Mouse (Mus musculus): ENCODE data around the gene Cstf1.

The Cstf1 gene

DNA sequence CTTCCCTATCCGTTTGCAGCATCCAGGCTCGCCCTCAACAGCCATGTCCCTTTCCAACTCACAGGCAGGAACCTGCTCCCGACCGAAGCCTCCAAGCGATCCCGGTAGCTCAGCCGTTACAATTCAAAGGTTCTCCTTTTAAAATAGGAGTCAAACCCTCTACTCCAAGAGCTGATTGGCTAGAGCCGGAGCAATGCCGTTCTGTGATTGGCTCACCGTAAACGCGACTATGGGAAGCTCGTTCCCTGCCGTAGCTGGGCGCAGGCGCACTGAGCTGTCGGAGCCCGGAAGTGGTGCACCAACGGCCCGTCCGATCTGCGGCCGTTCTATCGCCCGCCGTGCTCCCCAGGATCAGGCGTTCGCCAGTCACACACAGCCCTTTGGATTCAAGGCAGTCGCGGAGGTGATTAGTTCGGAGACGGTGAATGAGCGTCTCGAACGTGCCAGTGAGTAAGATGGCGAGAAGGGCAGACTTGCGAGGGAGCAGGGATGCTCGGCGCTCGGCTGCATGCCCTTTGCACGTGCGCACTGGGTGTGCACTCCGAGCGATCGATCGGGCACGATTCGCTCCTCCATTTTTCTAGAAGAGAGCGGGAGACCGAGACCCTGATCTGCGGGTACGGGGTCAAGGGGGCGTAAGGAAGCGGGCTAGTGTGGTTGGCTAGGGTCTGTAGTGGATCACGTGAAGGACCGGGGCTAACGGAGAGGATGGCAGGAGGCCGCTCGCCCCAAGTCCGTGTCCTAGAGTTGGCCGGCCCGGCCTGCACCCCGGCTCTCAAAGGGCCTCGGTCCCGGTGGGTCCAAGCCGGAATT is at the start of gene Cstf1, which contains the start of gene Aurka:
TSS of gene Cstf1 (plus strand) at position 271 of the 813 bp plus-strand sequence.
TSS of gene Aurka (minus strand) at position 125 of the 813 bp plus-strand sequence.
- peak; percentile 95 to 96 for DNase-seq

DNA sequence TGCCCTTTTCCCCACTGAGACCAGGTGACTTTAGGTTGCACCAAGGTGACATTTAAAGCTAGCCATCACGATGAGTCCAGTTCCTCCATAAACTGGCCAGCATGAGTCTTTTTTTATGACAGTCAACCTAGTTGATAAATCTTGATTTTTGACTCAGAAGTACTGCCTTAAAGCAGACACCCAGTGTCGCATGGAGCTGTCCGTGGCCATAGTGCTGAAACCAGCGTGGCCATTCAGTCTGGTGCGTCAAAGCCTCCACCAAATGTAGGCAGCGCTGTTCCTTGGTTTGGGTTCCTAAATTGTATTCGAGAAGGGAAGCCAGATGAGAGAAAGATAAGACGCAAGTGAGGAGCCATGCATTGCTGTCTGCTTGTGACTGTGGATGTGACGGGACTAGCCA is 49.6 kb upstream of the Cstf1 start:
- DNase-seq = peak in 1 of 2 experiments; percentile 42

DNA sequence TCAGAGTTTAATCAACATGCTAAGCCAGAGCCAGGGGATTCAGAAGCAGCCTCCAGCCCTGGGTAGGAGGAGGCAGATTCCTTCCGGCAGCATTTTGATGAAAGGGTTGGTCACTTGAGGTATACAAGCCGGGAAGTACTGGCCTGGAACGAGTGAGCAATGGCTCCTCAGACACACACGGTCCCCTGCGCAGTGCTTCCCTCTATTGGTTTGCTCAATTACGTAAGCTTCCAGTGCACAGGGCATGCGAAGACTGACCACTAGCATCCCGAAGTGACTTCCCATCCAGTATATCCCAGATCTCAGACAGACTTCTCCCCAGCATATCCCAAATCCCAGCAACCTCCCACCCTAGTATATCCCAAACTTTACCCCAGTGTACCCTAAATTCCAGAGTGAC is 42.2 kb upstream of the Cstf1 start:
- DNase-seq = no peak

DNA sequence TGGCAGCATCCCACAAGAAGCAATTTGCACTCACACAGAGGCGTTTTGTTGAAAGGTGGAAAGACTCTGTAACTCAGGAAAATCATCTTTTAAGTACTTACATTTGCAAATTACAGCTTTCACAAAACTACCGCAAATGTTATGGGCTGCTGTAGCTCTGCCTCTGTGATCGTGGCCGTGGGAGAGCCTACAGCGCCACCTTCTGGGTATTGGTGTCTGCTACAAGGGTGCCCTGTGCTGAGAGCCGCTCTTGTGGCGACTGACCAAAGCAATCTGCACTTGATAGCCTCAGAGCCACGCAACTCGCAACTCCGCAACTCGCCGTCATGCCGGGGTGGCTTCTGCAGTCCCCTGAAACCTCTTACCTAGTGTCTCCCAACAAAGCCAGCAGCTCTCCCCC is 41.3 kb upstream of the Cstf1 start:
- DNase-seq = peak in 1 of 2 experiments; percentile 44

GRCm38 (mm10) chr2:172338206-172338942 is 32.1 kb upstream of the Cstf1 start:
- DNase-seq = no peak

DNA sequence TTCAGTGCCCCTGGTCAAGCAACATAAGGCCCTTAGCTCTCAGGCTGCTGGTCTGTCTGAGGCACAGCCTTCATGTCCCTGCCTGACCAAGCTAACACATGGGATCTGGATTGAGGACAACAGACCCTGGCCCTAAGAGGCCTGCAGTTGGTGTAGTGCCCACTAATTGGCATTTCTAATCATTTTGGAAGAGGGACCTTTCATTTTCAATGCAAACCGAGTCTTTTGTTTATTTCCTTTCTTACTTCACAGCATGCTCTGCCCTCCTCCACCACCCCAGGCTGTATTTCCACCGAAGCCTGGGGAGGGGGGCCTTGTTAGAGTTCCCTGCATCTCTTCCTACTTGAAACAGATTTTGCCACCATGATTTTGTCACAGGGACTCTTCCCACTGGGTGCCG is 29.5 kb upstream of the Cstf1 start:
- no peak for DNase-seq

DNA sequence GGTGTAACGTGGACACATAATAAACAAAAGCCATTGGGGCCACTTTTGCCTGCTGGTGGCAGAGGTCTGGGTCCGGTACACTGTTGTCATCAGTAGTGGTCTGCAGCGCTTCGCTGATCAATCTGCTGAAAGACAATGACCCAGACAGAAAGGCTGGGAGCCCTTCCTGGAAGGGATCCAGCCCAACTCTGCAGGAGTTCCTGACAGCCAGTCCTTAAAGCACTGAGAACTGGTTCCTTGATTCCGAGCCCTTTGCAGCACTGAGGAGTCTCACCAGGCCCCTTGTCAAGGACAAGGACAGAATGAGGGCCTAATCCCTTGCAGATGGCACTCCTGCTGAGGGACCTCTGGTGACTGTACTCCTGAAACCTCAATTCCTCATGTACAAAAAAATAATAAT is 28.9 kb upstream of the Cstf1 start:
- no peak for DNase-seq

- DNase-seq = no peak
These were observed 26.7 kb upstream of the Cstf1 start for GRCm38 (mm10) chr2:172343751-172344150.

DNA sequence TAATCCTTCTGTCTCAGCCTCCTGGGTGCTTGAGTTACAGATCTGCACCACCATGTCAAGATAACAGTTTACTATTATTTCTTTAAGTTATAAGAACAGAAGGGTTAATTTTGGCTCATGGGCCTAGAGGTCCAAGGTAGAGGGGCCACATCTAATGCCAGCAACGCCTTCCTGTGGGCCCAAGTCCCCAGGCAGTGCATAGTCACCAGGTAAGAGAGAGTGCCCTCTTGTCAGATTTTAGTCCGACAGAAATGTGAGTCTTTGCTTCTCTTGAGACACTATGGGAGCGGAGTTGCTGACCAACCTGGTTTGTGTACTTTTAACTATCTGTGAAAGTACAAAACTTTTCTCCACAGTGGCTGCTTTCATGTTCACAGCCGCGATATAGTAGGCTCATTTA is 25.8 kb upstream of the Cstf1 start:
- no peak for DNase-seq

DNA sequence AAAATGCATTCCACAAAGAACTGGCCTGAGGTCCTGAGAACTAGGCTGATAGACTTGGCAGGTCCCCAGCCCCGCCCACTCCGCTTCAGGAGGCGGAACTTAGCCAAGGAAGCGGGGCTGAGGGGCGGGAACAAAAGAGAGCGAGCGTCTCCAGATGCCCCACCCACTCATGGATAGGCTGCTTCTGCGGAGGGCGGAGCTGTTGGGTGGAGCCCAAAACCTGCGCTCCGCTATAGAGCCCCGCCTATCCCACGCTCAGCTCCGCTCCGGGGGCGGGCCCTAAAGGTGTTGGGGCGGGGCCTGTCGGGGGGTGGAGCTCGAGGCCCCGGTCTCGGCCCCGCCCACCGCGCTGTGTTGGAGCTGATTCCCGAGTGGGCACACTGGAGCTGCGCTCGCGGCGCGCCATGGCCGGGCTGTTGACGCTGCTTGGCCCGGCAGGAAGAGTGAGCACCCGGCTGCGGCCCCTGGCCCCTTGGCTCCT is 25.2 kb upstream of the Cstf1 start, which contains the start of gene Fam210b:
TSS of gene Fam210b (plus strand) at position 308 of the 481 bp plus-strand sequence.
- peak; percentile 98 to 99 for DNase-seq

DNA sequence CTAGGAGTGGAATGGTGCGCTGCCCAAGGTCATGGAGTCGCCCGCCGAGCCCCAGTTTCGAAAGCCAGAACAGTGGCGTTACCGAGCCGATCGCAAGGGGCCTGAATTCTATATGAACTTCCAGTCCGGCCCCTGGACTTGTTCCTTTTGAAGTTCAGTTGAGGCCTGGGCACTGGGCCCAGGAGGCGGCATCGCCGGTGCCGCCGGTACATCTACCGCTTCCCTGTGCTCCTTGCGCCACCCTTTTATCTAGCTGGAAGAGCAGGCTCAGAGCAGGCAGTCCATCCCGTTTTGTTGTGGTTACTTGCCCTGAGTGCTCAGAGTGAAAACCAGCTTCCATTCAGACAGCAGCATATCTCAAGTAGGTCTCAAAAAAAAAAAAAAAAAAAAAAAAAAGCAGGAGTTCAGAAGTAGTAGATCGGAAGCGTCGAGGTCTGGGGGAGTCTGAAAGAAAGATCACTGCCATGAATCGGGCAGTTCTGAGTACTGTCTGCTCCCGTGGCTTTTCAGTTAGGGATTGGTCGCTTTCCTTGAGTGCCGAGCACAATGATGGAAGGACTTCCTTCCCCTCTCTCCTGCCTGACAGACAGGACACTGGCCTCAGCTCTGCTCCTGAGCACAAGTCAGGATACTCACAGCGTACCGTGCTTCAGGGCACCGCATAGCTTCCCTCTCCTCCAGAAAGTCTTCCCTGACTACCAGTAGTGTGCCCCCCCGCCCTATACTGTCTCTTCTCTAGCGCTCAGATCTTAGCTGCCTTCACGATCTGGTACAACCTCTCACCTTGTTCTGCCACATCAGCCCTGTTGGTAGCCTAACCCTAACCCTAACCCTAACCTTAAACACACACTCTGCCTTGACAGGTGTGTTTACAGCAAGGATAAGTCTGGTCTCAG is 24.2 kb upstream of the Cstf1 start:
- peak; percentile 43 to 59 for DNase-seq

- no peak for DNase-seq
These were observed 23.4 kb upstream of the Cstf1 start for GRCm38 (mm10) chr2:172346933-172347611.

- no peak for DNase-seq
These were observed 22.1 kb upstream of the Cstf1 start for GRCm38 (mm10) chr2:172348297-172348950.

GRCm38 (mm10) chr2:172349776-172350175 is 20.7 kb upstream of the Cstf1 start:
- DNase-seq = no peak

DNA sequence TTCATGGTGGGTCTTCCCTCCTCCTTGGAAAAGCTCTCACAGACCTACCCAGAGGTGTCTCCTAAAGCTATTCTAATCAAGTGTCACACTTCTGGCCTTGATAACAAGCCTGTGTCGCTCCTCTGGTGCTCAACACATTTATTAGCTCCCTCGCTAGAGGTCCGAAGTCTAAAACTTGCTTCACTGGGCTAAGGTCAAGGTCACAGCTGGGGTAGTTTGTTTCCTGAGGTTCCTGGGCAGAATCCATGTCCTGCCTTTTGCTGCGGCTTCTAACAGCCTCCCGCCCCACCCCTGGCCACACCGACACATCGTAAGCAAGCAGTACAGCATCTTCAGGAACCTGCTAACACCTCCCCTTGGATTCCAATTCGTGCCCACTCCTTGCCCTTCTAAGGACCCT is 19.7 kb upstream of the Cstf1 start:
- DNase-seq = no peak

GRCm38 (mm10) chr2:172353218-172353617 is 17.3 kb upstream of the Cstf1 start:
- DNase-seq = no peak

DNA sequence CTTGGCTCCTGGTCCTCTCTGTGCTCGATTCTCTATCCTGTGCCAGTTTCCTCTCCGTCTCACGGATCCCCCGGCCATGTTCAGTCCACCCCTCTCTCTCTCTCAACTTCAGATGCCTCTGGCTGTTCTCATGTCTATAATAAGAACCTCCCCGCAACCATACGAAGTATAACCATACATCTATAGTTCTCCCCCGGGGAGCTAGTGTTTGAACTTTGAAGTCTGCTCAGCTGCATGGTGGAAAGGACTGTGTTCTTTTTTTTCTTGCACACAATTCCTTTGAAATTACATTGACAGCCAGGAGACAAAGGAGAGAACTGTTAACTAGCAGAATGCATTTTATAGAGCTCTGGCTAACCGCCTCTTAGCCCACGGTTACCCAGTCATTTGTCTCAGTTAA is 15.7 kb upstream of the Cstf1 start:
- no peak for DNase-seq

DNA sequence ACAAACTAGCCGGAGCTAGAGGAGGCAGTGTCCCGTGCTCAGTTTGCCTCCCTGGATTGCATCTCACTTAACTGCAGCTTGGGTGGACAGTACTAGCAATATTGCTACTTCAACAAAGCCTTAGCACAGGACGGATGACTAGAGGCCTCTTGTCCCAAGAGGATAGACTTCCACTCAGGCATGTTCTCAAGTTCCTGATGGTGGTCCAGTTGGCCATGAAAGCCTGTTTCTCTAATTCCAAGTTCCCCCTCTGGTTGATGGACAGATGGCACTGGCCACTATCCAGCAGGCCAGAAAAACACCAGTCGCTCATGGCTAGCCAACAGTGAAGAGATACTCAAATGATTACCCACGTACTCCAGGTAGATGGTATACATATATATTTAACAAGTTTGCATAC is 14.6 kb upstream of the Cstf1 start:
- no peak for DNase-seq

GRCm38 (mm10) chr2:172363176-172363575 is 7.3 kb upstream of the Cstf1 start:
- DNase-seq = no peak

GRCm38 (mm10) chr2:172371258-172371657 is 777 bp downstream of the Cstf1 start:
- DNase-seq = no peak

- no peak for DNase-seq
These were observed 6.1 kb downstream of the Cstf1 start for GRCm38 (mm10) chr2:172376551-172376950.
